Mouse (Mus musculus) forebrain, embryonic 10.5 days (tissue): Measurements from ENCODE around the gene Rhoj. TPM values are rescaled to one million over a fixed set of nuclear protein-coding genes. Genes with fewer than 3 reads are reported as not detected.

ENCODE experiments used
- DNase-seq: peaks from one replicate; pipeline ENCODE4 v3.0.0-alpha.2; 2017; ENCODE audit warnings: low spot score; ENCODE audit errors: extremely low spot score
- H3K27ac ChIP-seq: fragments of 300-500 bp; sonication (generic); 2 replicates; pipeline ENCODE4 v1.5.1; 2016; ENCODE audit warnings: mild to moderate bottlenecking
- H3K27me3 ChIP-seq: fragments of 300-500 bp; sonication (generic); 2 replicates; pipeline ENCODE4 v1.6.1; 2016; ENCODE audit warnings: mild to moderate bottlenecking; ENCODE audit not compliant: poor library complexity, severe bottlenecking
- H3K36me3 ChIP-seq: fragments of 300-500 bp; sonication (generic); replicated peaks from 2 replicates; pipeline ENCODE4 v1.6.1; 2016; ENCODE audit warnings: mild to moderate bottlenecking, moderate library complexity
- H3K4me1 ChIP-seq: fragments of 300-500 bp; sonication (generic); 2 replicates; pipeline ENCODE4 v1.6.1; 2016
- H3K4me3 ChIP-seq: fragments of 300-500 bp; sonication (generic); 2 replicates; pipeline ENCODE4 v1.5.1; 2016; ENCODE audit warnings: mild to moderate bottlenecking, moderate library complexity
- H3K9me3 ChIP-seq: fragments of 300-500 bp; sonication (generic); 2 replicates; pipeline ENCODE4 v1.6.1; 2016; ENCODE audit warnings: mild to moderate bottlenecking, moderate library complexity
- WGBS: fragments of 180-500 bp; shearing (Covaris S2); methylation state at CpG from one replicate; pipeline ENCODE4 v1.1.7; 2016; 5-methylcytosine and 5-hydroxymethylcytosine counted together
- polyA plus RNA-seq: library from polyadenylated mRNA; unstranded; fragments of >200 nt; fragmentation: Nextera tagmentation; extraction: Ambion mirVana; gene quantifications from 2 replicates; pipeline ENCODE4 v1.2.1, GENCODE M21; 2016

The Rhoj gene
- polyA plus RNA-seq, 1 experiment from 2014 or later, result 20.1 TPM

- no peaks in the 10 kb centered on the region for H3K27me3 ChIP-seq
- no peaks in the 10 kb centered on the region for H3K9me3 ChIP-seq
- H3K4me3 ChIP-seq, result no peak overlapping the region
- no peaks in the 10 kb centered on the region for H3K4me1 ChIP-seq
- 89% methylated on average over 9 of the region's 9 CpGs for WGBS
- no peak for DNase-seq
- H3K27ac ChIP-seq, result no peak overlapping the region
- no peaks in the 10 kb centered on the region for H3K36me3 ChIP-seq
These were observed 78.6 kb downstream of the Rhoj start for GRCm38 (mm10) chr12:75386731-75387130.

- H3K4me3 ChIP-seq, result no peak overlapping the region
- no peaks in the 10 kb centered on the region for H3K36me3 ChIP-seq
- no peaks in the 10 kb centered on the region for H3K4me1 ChIP-seq
- no peak overlapping the region for H3K27ac ChIP-seq
- no peaks in the 10 kb centered on the region for H3K27me3 ChIP-seq
- no peak for DNase-seq
- H3K9me3 ChIP-seq, result no peaks in the 10 kb centered on the region
- 90% methylated on average over 8 of the region's 8 CpGs for WGBS
These were observed 79.0 kb downstream of the Rhoj start for GRCm38 (mm10) chr12:75387156-75387555.

GRCm38 (mm10) chr12:75387846-75388245, 79.7 kb downstream of the Rhoj start:
- H3K9me3 ChIP-seq, result no peaks in the 10 kb centered on the region
- 91% methylated on average over 15 of the region's 15 CpGs for whole genome bisulfite sequencing

GRCm38 (mm10) chr12:75388521-75388920, 80.4 kb downstream of the Rhoj start:
- Histone ChIP-seq H3K27me3 (no peaks in the 10 kb centered on the region), H3K4me1 (no peaks in the 10 kb centered on the region), H3K27ac (no peak overlapping the region), H3K4me3 (no peak overlapping the region), H3K36me3 (no peaks in the 10 kb centered on the region), H3K9me3 (no peaks in the 10 kb centered on the region)
- WGBS, result 90% methylated on average over 9 of the region's 9 CpGs
- DNase-seq, result no peak

More at GRCm38 (mm10) chr12:75387846-75388245, 79.7 kb downstream of the Rhoj start:
- no peak overlapping the region for H3K4me3 ChIP-seq
- H3K27me3 ChIP-seq, result no peaks in the 10 kb centered on the region
- H3K36me3 ChIP-seq, result no peaks in the 10 kb centered on the region
- no peak overlapping the region for H3K27ac ChIP-seq
- no peaks in the 10 kb centered on the region for H3K4me1 ChIP-seq
- DNase-seq, result no peak

GRCm38 (mm10) chr12:75389308-75390135, 81.4 kb downstream of the Rhoj start:
- no peak overlapping the region for H3K4me3 ChIP-seq
- no peaks in the 10 kb centered on the region for H3K36me3 ChIP-seq
- H3K9me3 ChIP-seq, result no peaks in the 10 kb centered on the region
- 50% methylated on average over 20 of the region's 20 CpGs for WGBS
- peak; percentile 43 for DNase-seq
- no peaks in the 10 kb centered on the region for H3K4me1 ChIP-seq
- H3K27ac ChIP-seq, result no peak overlapping the region
- no peaks in the 10 kb centered on the region for H3K27me3 ChIP-seq

- no peaks in the 10 kb centered on the region for H3K9me3 ChIP-seq
- H3K36me3 ChIP-seq, result no peaks in the 10 kb centered on the region
- peaks cover 3% of the 10 kb centered on the region for H3K4me1 ChIP-seq
- 83% methylated on average over 9 of the region's 9 CpGs for WGBS
- no peaks in the 10 kb centered on the region for H3K27me3 ChIP-seq
- H3K4me3 ChIP-seq, result no peak overlapping the region
- H3K27ac ChIP-seq, result no peak overlapping the region
- no peak for DNase-seq
These were observed 83.4 kb downstream of the Rhoj start for GRCm38 (mm10) chr12:75391526-75391925.

- no peak overlapping the region for H3K4me3 ChIP-seq
- peaks cover 9% of the 10 kb centered on the region for H3K4me1 ChIP-seq
- 91% methylated on average over 20 of the region's 20 CpGs for WGBS
- no peaks in the 10 kb centered on the region for H3K27me3 ChIP-seq
- H3K9me3 ChIP-seq, result no peaks in the 10 kb centered on the region
- H3K27ac ChIP-seq, result no peak overlapping the region
- DNase-seq, result no peak
- H3K36me3 ChIP-seq, result no peaks in the 10 kb centered on the region
These were observed 86.1 kb downstream of the Rhoj start for GRCm38 (mm10) chr12:75394011-75394773.

- H3K9me3 ChIP-seq, result no peaks in the 10 kb centered on the region
- no peaks in the 10 kb centered on the region for H3K27me3 ChIP-seq
- H3K27ac ChIP-seq, result 0 out of 2 replicates have a peak overlapping the region, but pooled peaks have one; percentile 22
- H3K4me3 ChIP-seq, result no peak overlapping the region
- 63% methylated on average over 3 of the region's 3 CpGs for WGBS
- no peak for DNase-seq
- peaks cover 9% of the 10 kb centered on the region for H3K4me1 ChIP-seq
- no peaks in the 10 kb centered on the region for H3K36me3 ChIP-seq
These were observed 88.5 kb downstream of the Rhoj start for GRCm38 (mm10) chr12:75396616-75397015.

- WGBS, result 63% methylated on average over 7 of the region's 7 CpGs
These were observed 89.0 kb downstream of the Rhoj start for GRCm38 (mm10) chr12:75397077-75397476.

GRCm38 (mm10) chr12:75412964-75413363, 104.8 kb downstream of the Rhoj start:
- H3K9me3 ChIP-seq, result no peaks in the 10 kb centered on the region
- no peak for DNase-seq

More at GRCm38 (mm10) chr12:75397077-75397476, 89.0 kb downstream of the Rhoj start:
- Histone ChIP-seq H3K4me1 (peaks cover 9% of the 10 kb centered on the region), H3K9me3 (no peaks in the 10 kb centered on the region), H3K27ac (no peak overlapping the region), H3K36me3 (no peaks in the 10 kb centered on the region), H3K27me3 (no peaks in the 10 kb centered on the region), H3K4me3 (no peak overlapping the region)
- no peak for DNase-seq

GRCm38 (mm10) chr12:75414991-75415390, 106.9 kb downstream of the Rhoj start:
- 78% methylated on average over 6 of the region's 6 CpGs for WGBS
- no peak for DNase-seq

More at GRCm38 (mm10) chr12:75412964-75413363, 104.8 kb downstream of the Rhoj start:
- Histone ChIP-seq H3K4me3 (no peak overlapping the region), H3K27me3 (no peaks in the 10 kb centered on the region), H3K36me3 (no peaks in the 10 kb centered on the region), H3K4me1 (no peaks in the 10 kb centered on the region), H3K27ac (no peak overlapping the region)
- WGBS, result 87% methylated on average over 9 of the region's 9 CpGs

GRCm38 (mm10) chr12:75416681-75417080, 108.6 kb downstream of the Rhoj start, which contains the start of gene Gphb5:
Gene Gphb5, minus strand, starts transcription at chr12:75416781.
- H3K27me3 ChIP-seq, result no peaks in the 10 kb centered on the region
- no peak for DNase-seq
- WGBS, result 85% methylated on average over 4 of the region's 4 CpGs

More at GRCm38 (mm10) chr12:75414991-75415390, 106.9 kb downstream of the Rhoj start:
- Histone ChIP-seq H3K36me3 (no peaks in the 10 kb centered on the region), H3K4me3 (no peak overlapping the region), H3K4me1 (no peaks in the 10 kb centered on the region), H3K27ac (no peak overlapping the region), H3K27me3 (no peaks in the 10 kb centered on the region), H3K9me3 (no peaks in the 10 kb centered on the region)

GRCm38 (mm10) chr12:75424359-75424758, 116.2 kb downstream of the Rhoj start:
- Histone ChIP-seq H3K36me3 (no peaks in the 10 kb centered on the region), H3K9me3 (no peaks in the 10 kb centered on the region), H3K27ac (no peak overlapping the region), H3K27me3 (no peaks in the 10 kb centered on the region), H3K4me3 (no peak overlapping the region), H3K4me1 (no peaks in the 10 kb centered on the region; the same call in 1 of the 2 replicates)
- DNase-seq, result no peak
- 81% methylated on average over 7 of the region's 7 CpGs for WGBS

More at GRCm38 (mm10) chr12:75416681-75417080, 108.6 kb downstream of the Rhoj start, which contains the start of gene Gphb5:
- no peaks in the 10 kb centered on the region for H3K36me3 ChIP-seq
- no peak within 1 kb of the TSS for H3K4me3 ChIP-seq
- no peaks in the 10 kb centered on the region for H3K9me3 ChIP-seq
- H3K27ac ChIP-seq, result no peak within 1 kb of the TSS
- H3K4me1 ChIP-seq, result no peaks in the 10 kb centered on the region
